Mouse (Mus musculus) embryonic facial prominence, embryonic 14.5 days (tissue): ENCODE measurements around the gene Zfp316. TPM values are rescaled to one million over a fixed set of nuclear protein-coding genes. Genes with fewer than 3 reads are reported as not detected.

Experiments
- ATAC-seq: fragments of 200-750 bp; cut with Nextera tagmentation; 2 replicates; pipeline ENCODE4 v1.8.0; 2017; ENCODE audit warnings: low read depth, moderate number of reproducible peaks, moderate TSS enrichment
- DNase-seq: peaks from one replicate; pipeline ENCODE4 v3.0.0-alpha.2; 2015; ENCODE audit warnings: low spot score
- H3K27ac ChIP-seq: fragments of 300-500 bp; sonication (generic); replicated peaks from 2 replicates; pipeline ENCODE4 v1.5.1; 2014; ENCODE audit warnings: low read depth, mild to moderate bottlenecking, low read length, moderate library complexity
- H3K27me3 ChIP-seq: fragments of 300-500 bp; sonication (generic); replicated peaks from 2 replicates; pipeline ENCODE4 v1.6.1; 2014; ENCODE audit warnings: low read length; ENCODE audit not compliant: control insufficient read depth, insufficient read depth
- H3K36me3 ChIP-seq: fragments of 300-500 bp; sonication (generic); 2 replicates; pipeline ENCODE4 v1.6.1; 2014; ENCODE audit warnings: low read length, mixed read lengths; ENCODE audit not compliant: control insufficient read depth, insufficient read depth
- H3K4me1 ChIP-seq: fragments of 300-500 bp; sonication (generic); 2 replicates; pipeline ENCODE4 v1.6.1; 2014; ENCODE audit warnings: antibody characterized with exemption, low read length; ENCODE audit not compliant: control insufficient read depth, insufficient read depth
- H3K4me2 ChIP-seq: fragments of 300-500 bp; sonication (generic); 2 replicates; pipeline ENCODE4 v1.6.1; 2014; ENCODE audit warnings: low read depth, mild to moderate bottlenecking, low read length, moderate library complexity, mixed read lengths
- H3K4me3 ChIP-seq: fragments of 300-500 bp; sonication (generic); 2 replicates; pipeline ENCODE4 v1.5.1; 2014; ENCODE audit warnings: low read depth, mild to moderate bottlenecking, low read length
- H3K9ac ChIP-seq: fragments of 300-500 bp; sonication (generic); 2 replicates; pipeline ENCODE4 v1.6.1; 2014; ENCODE audit warnings: low read depth, mild to moderate bottlenecking, low read length, moderate library complexity, mixed read lengths
- H3K9me3 ChIP-seq: fragments of 300-500 bp; sonication (generic); 2 replicates; pipeline ENCODE4 v1.6.1; 2016; ENCODE audit warnings: low read length; ENCODE audit not compliant: control insufficient read depth
- WGBS: fragments of 180-500 bp; shearing (Covaris S2); extraction: QIAGEN DNeasy Blood & Tissue Kit; methylation state at CpG from one replicate; pipeline ENCODE4 v1.1.7; 2014; 5-methylcytosine and 5-hydroxymethylcytosine counted together
- polyA plus RNA-seq: library from polyadenylated mRNA; unstranded; fragments of >200 nt; fragmentation: Nextera tagmentation; extraction: Ambion mirVana; gene quantifications from 2 replicates; pipeline ENCODE4 v1.2.1, GENCODE M21; 2014

The Zfp316 gene
- 1.4 and 2.1 TPM in 2 replicates for polyA plus RNA-seq

DNA sequence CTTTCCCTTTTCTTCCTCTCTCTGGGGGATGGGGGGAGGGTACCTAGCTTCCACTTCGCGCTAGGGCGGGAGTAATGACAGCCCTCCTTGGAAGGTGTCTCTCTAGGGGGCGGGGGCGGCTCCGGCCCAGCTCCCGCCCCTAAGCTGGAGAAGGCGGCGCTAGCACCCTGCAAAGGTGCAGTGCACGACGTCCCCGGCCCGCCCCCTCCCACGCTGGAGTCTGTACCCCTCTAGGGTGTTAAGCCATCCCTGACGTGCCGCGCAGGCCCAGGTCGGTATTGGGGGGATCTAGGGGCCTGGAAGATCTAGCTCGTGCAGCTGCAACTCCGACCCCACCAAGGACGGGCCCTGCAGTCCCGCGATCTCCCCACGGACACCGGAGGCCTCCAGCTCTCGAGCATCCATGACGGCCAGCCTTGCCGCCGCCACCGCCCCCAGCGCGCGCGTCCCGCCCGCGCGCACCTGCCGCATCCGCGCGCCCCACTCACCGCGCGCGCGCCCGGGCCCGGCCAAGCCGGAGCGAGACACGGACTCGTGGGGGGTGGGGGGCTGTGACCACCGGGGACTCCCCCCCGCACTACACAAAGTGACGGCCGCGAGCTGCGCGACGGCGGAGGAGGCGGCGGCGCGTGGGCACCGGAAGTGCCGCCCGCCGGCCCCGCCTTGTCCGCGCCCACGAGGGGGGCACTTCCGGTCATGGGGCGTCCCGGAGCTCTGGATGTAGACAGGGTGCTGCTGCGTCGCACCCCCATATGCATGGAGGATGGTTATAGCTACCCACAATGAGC, at the start of gene Zfp316:
TSS of gene Zfp316 (minus strand) at position 660 of the 788 bp plus-strand sequence.
- Histone ChIP-seq H3K4me1 (peaks cover 7% of the 10 kb centered on the region), H3K36me3 (no peaks in the 10 kb centered on the region), H3K4me3 (peak within 1 kb of the TSS; percentile 95), H3K27ac (peak within 1 kb of the TSS; percentile 52; the same call in 1 of the 2 replicates), H3K9ac (peak within 1 kb of the TSS; percentile 91), H3K27me3 (no peaks in the 10 kb centered on the region), H3K4me2 (peak within 1 kb of the TSS; percentile 95), H3K9me3 (no peaks in the 10 kb centered on the region)
- peak; percentile 74 for DNase-seq
- ATAC-seq: peak; percentile 87
- whole genome bisulfite sequencing: 0% methylated on average over 26 of the region's 79 CpGs

- Histone ChIP-seq H3K9me3 (no peaks in the 10 kb centered on the region), H3K4me3 (no peak overlapping the region), H3K4me2 (no peak overlapping the region), H3K27ac (no peak overlapping the region), H3K9ac (no peak overlapping the region), H3K4me1 (peaks cover 12% of the 10 kb centered on the region; the same call in 1 of the 2 replicates), H3K36me3 (peaks cover 68% of the 10 kb centered on the region), H3K27me3 (no peaks in the 10 kb centered on the region)
- no peak for DNase-seq
- ATAC-seq: no peak
- 85% methylated on average over 8 of the region's 8 CpGs for WGBS
Measured at GRCm38 (mm10) chr5:143317288-143317610, 47.4 kb upstream of the Zfp316 start.

- peaks cover 12% of the 10 kb centered on the region; the same call in 1 of the 2 replicates for H3K4me1 ChIP-seq
- H3K27ac ChIP-seq: no peak overlapping the region
- DNase-seq (no peak), ATAC-seq (no peak)
- no peak overlapping the region for H3K4me2 ChIP-seq
- no peak overlapping the region for H3K9ac ChIP-seq
- peaks cover 67% of the 10 kb centered on the region for H3K36me3 ChIP-seq
- no peak overlapping the region for H3K4me3 ChIP-seq
- H3K9me3 ChIP-seq: no peaks in the 10 kb centered on the region
- 89% methylated on average over 5 of the region's 5 CpGs for WGBS
- H3K27me3 ChIP-seq: no peaks in the 10 kb centered on the region
Measured at GRCm38 (mm10) chr5:143316605-143317287, 46.9 kb upstream of the Zfp316 start.

GRCm38 (mm10) chr5:143315514-143315888, 45.7 kb upstream of the Zfp316 start:
- Histone ChIP-seq H3K27ac (no peak overlapping the region), H3K27me3 (no peaks in the 10 kb centered on the region), H3K9ac (peak overlapping the region; percentile 97), H3K4me3 (peak overlapping the region; percentile 92), H3K4me2 (peak overlapping the region; percentile 54), H3K9me3 (no peaks in the 10 kb centered on the region), H3K36me3 (peaks cover 69% of the 10 kb centered on the region), H3K4me1 (peaks cover 12% of the 10 kb centered on the region; the same call in 1 of the 2 replicates)
- 13% methylated on average over 8 of the region's 8 CpGs for WGBS
- peak; percentile 19 for ATAC-seq
- DNase-seq: no peak

GRCm38 (mm10) chr5:143314730-143315513, 45.1 kb upstream of the Zfp316 start, which contains the start of gene E130309D02Rik:
Gene E130309D02Rik (minus strand): TSS chr5:143315360.
- ATAC-seq (peak; percentile 86), DNase-seq (peak; percentile 84)
- H3K27me3 ChIP-seq: no peaks in the 10 kb centered on the region
- H3K36me3 ChIP-seq: peaks cover 69% of the 10 kb centered on the region
- peak within 1 kb of the TSS; percentile 92 for H3K4me3 ChIP-seq
- under 1% methylated on average over 29 of the region's 101 CpGs for WGBS
- peaks cover 12% of the 10 kb centered on the region; the same call in 1 of the 2 replicates for H3K4me1 ChIP-seq
- peak within 1 kb of the TSS; percentile 88 for H3K27ac ChIP-seq
- H3K9ac ChIP-seq: peak within 1 kb of the TSS; percentile 97
- no peaks in the 10 kb centered on the region for H3K9me3 ChIP-seq
- peak within 1 kb of the TSS; percentile 54 for H3K4me2 ChIP-seq

DNA sequence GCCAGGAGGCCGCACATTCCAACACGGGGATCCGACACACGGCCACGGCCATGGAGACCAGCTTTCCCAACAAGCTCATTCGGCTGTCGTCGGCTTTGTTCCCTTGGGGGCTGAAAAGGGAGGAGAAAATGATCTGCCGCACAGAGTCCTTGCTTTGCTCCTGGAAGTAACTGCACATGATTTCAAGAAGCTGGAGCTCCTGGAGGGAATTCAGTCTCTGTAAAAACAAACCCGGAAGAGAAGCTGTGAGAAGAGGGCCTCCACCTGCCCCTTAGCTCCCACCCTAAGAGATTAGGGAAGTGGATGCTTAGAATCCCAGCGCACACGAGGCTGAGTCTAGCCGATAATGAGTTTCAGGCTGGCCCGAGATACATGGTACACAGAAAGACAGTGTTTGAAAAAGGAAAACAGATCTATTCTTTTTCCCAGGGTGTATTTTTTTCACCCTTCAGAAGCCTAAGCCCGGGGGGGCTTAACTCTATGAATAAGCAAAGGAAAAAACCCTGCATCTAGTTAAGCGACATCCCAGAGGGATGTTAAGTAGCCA, 44.4 kb upstream of the Zfp316 start:
- peak; percentile 48 for DNase-seq
- 3% methylated on average over 16 of the region's 16 CpGs for WGBS
- H3K27ac ChIP-seq: no peak overlapping the region

DNA sequence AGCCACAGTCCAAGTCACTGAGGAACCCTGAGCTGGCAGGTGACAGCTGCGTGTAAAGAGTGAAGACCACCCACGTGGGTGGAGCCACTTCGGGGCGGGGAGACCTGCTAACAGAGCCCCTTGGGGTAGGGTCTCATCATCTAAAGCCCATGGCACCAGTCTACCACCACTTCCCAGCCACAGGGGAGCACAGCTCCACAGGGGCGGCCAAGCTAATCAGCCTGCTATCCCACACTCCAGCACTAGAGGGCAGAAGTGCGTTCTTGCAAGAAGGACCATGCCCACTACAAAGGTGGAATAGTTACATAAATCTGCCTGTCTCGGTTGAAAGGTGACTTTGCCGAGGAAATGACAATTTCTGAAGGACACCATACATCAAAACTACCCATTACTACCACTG, 42.1 kb upstream of the Zfp316 start:
- H3K4me1 ChIP-seq: peaks cover 12% of the 10 kb centered on the region; the same call in 1 of the 2 replicates
- no peak overlapping the region for H3K4me2 ChIP-seq
- peak; percentile 72 for DNase-seq
- H3K9ac ChIP-seq: no peak overlapping the region
- no peaks in the 10 kb centered on the region for H3K27me3 ChIP-seq
- no peak for ATAC-seq
- H3K27ac ChIP-seq: no peak overlapping the region
- no peak overlapping the region for H3K4me3 ChIP-seq
- peaks cover 71% of the 10 kb centered on the region for H3K36me3 ChIP-seq
- 66% methylated on average over 8 of the region's 8 CpGs for WGBS
- H3K9me3 ChIP-seq: no peaks in the 10 kb centered on the region

More for the DNA sequence above, 44.4 kb upstream of the Zfp316 start:
- ATAC-seq: no peak
- Histone ChIP-seq H3K9ac (peak overlapping the region; percentile 97), H3K9me3 (no peaks in the 10 kb centered on the region), H3K4me3 (peak overlapping the region; percentile 92), H3K27me3 (no peaks in the 10 kb centered on the region), H3K4me2 (peak overlapping the region; percentile 54), H3K4me1 (peaks cover 12% of the 10 kb centered on the region; the same call in 1 of the 2 replicates), H3K36me3 (peaks cover 69% of the 10 kb centered on the region)

DNA sequence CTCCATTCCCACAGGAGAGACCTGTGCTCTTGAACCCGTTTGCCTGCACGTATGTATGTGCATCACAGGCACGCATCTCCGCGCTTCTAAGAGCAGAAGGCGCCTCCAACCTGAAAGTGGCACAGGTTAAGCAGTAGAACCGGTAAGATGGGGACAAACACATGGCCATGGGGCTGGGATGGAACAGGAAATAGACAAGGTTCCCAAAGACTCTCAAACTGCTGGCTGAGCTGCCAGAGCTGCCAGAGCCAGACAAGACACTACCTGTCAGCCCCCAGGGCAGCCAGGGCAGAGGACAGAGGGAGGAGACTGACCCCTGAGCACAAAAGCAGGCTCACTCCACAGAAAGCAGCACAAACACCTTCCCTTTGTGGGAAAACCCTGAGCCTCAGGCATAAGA, 40.1 kb upstream of the Zfp316 start:
- Histone ChIP-seq H3K4me2 (no peak overlapping the region), H3K27me3 (no peaks in the 10 kb centered on the region), H3K4me3 (no peak overlapping the region), H3K9me3 (no peaks in the 10 kb centered on the region), H3K27ac (no peak overlapping the region), H3K4me1 (peaks cover 12% of the 10 kb centered on the region; the same call in 1 of the 2 replicates), H3K9ac (no peak overlapping the region), H3K36me3 (peaks cover 80% of the 10 kb centered on the region)
- 82% methylated on average over 7 of the region's 7 CpGs for WGBS
- DNase-seq (no peak), ATAC-seq (no peak)
